Mouse (Mus musculus): ENCODE results near the gene E130308A19Rik.
A peak's percentile ranks its signal among the peaks of the same experiment; 100 is the strongest.
"Not testable (repeated sequence)": the region's sequence is repeated elsewhere in the genome, so short reads cannot be mapped to it uniquely, and the experiment has no call there.

Gene E130308A19Rik

GRCm38 (mm10) chr4:59783685-59784279 is 157.8 kb downstream of the E130308A19Rik start:
- DNase-seq (ENCODE audit: low spot score in 2 of 2): peak; percentile 86 to 92

- DNase-seq (ENCODE audit: low spot score in 2 of 2): no peak
Measured at GRCm38 (mm10) chr4:59785412-59785811, 159.4 kb downstream of the E130308A19Rik start.

GRCm38 (mm10) chr4:59786661-59787060 is 160.7 kb downstream of the E130308A19Rik start:
- peak; percentile 57 to 79 for DNase-seq (ENCODE audit: low spot score in 2 of 2)

GRCm38 (mm10) chr4:59787126-59787525 is 161.1 kb downstream of the E130308A19Rik start:
- no peak for DNase-seq (ENCODE audit: low spot score in 2 of 2)

GRCm38 (mm10) chr4:59789015-59789414 is 163.0 kb downstream of the E130308A19Rik start:
- no peak for DNase-seq (ENCODE audit: low spot score in 2 of 2)

- DNase-seq (ENCODE audit: low spot score in 2 of 2): not testable (repeated sequence)
Measured at GRCm38 (mm10) chr4:59793626-59794025, 167.6 kb downstream of the E130308A19Rik start.

- no peak for DNase-seq (ENCODE audit: low spot score in 2 of 2)
Measured at GRCm38 (mm10) chr4:59794116-59794515, 168.1 kb downstream of the E130308A19Rik start.

- no peak for DNase-seq (ENCODE audit: low spot score in 2 of 2)
Measured at GRCm38 (mm10) chr4:59795788-59796455, 169.9 kb downstream of the E130308A19Rik start.

GRCm38 (mm10) chr4:59800181-59800580 is 174.2 kb downstream of the E130308A19Rik start:
- DNase-seq (ENCODE audit: low spot score in 2 of 2): no peak

GRCm38 (mm10) chr4:59801489-59801888 is 175.5 kb downstream of the E130308A19Rik start, which contains the start of gene Inip:
Gene Inip (minus strand): TSS chr4:59801589.
- no peak for DNase-seq (ENCODE audit: low spot score in 2 of 2)

GRCm38 (mm10) chr4:59802107-59802506 is 176.1 kb downstream of the E130308A19Rik start:
- DNase-seq (ENCODE audit: low spot score in 2 of 2): no peak

- no peak for DNase-seq (ENCODE audit: low spot score in 2 of 2)
Measured at GRCm38 (mm10) chr4:59802792-59803191, 176.8 kb downstream of the E130308A19Rik start.

- no peak for DNase-seq (ENCODE audit: low spot score in 2 of 2)
Measured at GRCm38 (mm10) chr4:59803358-59803757, 177.3 kb downstream of the E130308A19Rik start.

- DNase-seq (ENCODE audit: low spot score in 2 of 2): no peak
Measured at GRCm38 (mm10) chr4:59804754-59805153, 178.7 kb downstream of the E130308A19Rik start.

GRCm38 (mm10) chr4:59805181-59805967 is 179.4 kb downstream of the E130308A19Rik start, which contains the start of gene Snx30:
Gene Snx30 (plus strand): TSS chr4:59805840.
- peak; percentile 83 to 88 for DNase-seq (ENCODE audit: low spot score in 2 of 2)

- DNase-seq (ENCODE audit: low spot score in 2 of 2): peak in 1 of 2 experiments; percentile 20
Measured at GRCm38 (mm10) chr4:59805968-59806878, 180.2 kb downstream of the E130308A19Rik start.

- DNase-seq (ENCODE audit: low spot score in 2 of 2): no peak
Measured at GRCm38 (mm10) chr4:59806879-59807195, 180.8 kb downstream of the E130308A19Rik start.

GRCm38 (mm10) chr4:59807521-59807920 is 181.5 kb downstream of the E130308A19Rik start:
- no peak for DNase-seq (ENCODE audit: low spot score in 2 of 2)

GRCm38 (mm10) chr4:59808396-59808795 is 182.4 kb downstream of the E130308A19Rik start:
- no peak for DNase-seq (ENCODE audit: low spot score in 2 of 2)

Measured in spleen, postnatal 14 days (tissue).